Mouse (Mus musculus): ENCODE results near the gene Lsamp.
A peak's percentile ranks its signal among the peaks of the same experiment; 100 is the strongest.

The Lsamp gene

DNA sequence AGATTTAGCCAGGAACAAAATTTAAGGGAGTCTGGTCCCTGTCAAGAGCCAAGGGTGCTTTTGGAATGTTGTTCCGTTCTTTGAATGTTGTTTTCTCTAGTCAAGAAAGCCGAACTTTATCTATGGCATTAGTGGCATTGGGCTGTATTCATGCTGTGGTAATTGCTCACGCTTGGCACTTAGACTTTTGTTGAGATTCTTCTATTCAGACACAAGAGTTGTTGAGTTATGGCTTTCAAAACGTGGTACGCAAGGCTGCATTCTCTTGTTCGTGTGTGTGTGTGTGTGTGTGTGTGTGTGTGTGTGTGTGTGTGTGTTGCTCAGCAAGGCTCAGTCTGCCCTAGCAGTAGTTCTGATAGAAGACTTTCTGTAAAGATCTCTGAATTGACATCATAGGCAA is 1549.5 kb downstream of the Lsamp start:
- DNase-seq (ENCODE audit: low read depth, low spot score) = no peak

- no peak for DNase-seq (ENCODE audit: low read depth, low spot score)
Observed at GRCm38 (mm10) chr16:41535806-41536205, 1551.6 kb downstream of the Lsamp start.

DNA sequence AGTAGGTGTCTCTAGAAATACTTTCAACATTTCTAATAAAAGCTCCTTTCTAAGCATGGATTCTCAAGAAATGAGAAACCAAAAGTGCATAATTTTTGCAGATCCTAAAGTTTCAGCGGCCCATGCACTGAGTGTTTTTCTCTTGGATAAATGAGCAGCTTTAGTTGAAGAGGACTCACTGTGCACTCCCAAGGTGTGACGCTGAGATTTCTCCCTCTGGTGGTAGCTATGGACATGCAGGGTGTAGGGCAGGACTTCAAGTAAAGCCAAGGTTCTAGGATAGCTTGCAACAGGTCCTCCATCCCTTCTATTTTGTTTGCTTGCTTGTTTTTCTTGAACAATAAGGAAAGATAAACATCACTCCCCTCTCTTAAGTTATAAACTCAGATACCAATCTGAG is 1558.5 kb downstream of the Lsamp start:
- DNase-seq (ENCODE audit: low read depth, low spot score) = peak; percentile 9

- no peak for DNase-seq (ENCODE audit: low read depth, low spot score)
Observed at GRCm38 (mm10) chr16:41551164-41551563, 1567.0 kb downstream of the Lsamp start.

- DNase-seq (ENCODE audit: low read depth, low spot score) = no peak
Observed at GRCm38 (mm10) chr16:41551851-41552262, 1567.7 kb downstream of the Lsamp start.

DNA sequence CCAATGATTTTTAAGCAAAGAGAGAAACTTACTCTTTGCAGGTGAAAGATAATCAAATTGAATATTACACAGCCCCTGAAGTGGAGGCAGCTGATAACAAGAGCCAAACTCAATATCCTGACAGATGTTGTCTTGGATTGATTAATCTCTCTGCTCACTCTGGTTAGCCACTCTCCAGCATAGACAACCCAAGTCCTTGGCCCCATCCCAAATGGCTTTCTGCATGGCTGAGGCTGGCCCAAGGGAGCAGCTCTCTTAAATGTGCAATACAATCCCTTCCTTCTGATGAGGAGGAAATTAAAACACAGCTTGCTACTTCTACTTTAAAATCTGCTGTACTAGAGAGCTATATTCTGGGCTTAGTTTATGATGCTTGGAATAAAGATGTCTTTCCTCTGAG is 1572.9 kb downstream of the Lsamp start:
- DNase-seq (ENCODE audit: low read depth, low spot score) = no peak

- no peak for DNase-seq (ENCODE audit: low read depth, low spot score)
Observed at GRCm38 (mm10) chr16:41565233-41565632, 1581.1 kb downstream of the Lsamp start.

DNA sequence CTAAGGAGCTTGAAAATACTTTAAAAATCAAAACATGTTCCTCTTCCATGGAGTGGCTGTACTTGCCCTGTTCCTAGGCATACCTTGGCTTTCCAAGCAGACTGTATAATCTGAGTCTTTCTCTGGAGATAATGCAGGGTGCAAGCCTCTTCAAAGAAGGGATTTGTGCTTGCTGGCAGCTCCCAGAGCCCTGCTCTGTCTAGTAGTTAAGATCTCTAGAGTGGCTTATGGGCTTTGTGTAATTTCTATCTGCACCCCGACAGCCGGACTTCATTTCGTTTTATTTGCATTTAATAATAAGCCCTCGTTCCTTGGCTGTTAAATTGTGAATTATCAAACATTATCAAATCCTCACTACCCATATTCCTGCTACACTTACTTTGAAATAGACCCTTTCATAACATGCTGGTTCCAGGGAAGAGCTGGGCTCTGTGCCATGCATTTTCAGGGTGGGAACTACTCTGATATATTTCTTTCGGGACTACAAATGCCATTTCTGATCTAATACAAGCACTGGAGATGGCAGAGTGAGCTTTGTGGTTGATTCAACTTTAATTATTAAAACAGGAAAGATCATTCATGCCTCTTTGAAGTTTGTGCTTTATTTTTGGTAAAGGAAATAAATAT is 1604.6 kb downstream of the Lsamp start:
- DNase-seq (ENCODE audit: low read depth, low spot score) = no peak

DNA sequence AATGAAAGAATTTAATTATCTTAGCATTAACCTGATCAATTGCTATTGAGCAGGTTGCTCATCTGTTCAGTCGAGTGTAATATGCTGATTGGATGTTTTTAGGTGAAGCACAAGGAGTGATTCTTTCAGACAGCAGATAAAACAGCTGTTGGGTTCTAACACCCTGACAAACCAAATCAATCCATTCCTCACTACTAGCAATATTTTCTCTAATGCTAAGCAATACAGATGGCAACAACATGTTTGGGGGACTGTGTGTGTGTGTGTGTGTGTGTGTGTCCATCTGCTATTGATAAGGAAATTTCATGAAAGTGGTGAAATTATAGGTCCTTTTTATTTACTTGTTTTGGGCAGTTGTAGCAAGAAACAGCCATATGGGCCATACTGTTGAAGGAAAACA is 1628.1 kb downstream of the Lsamp start:
- no peak for DNase-seq (ENCODE audit: low read depth, low spot score)

DNA sequence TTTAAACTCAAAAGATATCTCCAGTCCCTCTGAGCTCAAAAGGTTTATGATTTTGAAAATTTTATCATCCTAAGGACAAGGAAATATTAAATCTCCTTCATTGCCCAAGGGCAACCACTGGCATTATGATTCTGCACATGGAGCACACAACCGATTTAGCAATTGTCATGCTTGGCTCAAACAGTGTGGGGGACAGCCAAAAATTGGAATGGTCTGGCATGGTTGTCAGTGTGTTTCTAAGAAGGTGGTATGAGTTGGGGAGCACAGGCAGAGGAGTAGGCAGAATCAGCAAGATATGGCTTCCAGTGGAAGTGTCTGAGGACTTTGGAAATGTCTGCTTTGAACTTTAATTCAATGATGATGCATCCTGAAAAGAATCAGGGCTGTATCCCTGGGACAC is 1639.7 kb downstream of the Lsamp start:
- no peak for DNase-seq (ENCODE audit: low read depth, low spot score)

DNA sequence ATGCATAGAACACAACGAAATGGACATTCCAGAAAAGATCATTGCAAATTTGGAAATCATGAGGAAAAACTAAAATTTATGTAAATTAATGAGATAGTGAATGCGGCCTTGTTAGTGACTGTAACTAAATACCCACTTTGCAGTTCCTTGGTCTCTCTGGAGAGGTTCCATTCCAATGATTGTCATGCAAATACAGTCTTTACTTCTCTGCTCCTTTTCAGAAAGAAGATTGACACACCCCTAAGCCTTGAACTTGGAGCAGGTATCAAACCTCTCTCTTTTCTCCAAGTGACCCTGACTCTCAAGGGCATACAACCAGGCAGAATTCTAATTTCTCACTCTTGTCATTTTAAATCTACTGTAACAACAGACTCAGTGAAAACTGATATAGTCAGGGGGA is 1649.7 kb downstream of the Lsamp start:
- DNase-seq (ENCODE audit: low read depth, low spot score) = peak; percentile 39

- DNase-seq (ENCODE audit: low read depth, low spot score) = no peak
Observed at GRCm38 (mm10) chr16:41640876-41641275, 1656.7 kb downstream of the Lsamp start.

GRCm38 (mm10) chr16:41653261-41653660 is 1669.1 kb downstream of the Lsamp start:
- DNase-seq (ENCODE audit: low read depth, low spot score) = no peak

DNA sequence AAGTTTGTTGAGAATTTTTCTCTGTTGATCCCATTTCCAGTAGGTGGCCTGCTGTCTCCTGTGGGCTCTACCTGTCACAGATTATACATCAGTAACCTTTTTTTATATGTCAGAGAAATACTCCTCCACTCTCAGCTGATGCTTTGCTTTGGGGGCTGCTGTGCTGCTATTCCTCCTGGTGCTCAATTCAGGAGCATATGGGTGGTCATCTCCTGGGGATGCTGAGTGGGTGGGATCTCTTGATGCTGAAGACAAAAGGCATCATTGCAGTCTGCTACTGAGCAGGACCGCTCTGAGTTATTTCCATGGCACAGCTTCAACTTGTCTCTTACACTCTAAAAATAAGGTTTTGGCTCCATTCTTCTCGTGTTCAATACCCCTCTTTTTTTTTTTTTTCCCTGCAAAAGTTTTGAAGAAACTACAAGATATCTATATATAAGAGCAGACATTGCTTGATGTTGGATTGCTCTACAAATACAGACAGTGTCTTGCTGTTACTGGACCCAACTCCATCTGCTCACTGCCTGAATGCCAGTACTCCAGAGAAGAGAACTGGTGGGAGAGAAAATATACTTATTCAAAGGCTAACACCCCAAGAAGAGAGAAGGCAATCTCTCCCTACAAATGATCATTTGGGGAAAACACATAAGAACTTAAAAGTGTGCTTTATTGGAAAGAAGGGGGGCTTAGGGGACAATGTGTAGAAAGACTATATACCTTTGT is 1690.3 kb downstream of the Lsamp start:
- DNase-seq (ENCODE audit: low read depth, low spot score) = no peak

DNA sequence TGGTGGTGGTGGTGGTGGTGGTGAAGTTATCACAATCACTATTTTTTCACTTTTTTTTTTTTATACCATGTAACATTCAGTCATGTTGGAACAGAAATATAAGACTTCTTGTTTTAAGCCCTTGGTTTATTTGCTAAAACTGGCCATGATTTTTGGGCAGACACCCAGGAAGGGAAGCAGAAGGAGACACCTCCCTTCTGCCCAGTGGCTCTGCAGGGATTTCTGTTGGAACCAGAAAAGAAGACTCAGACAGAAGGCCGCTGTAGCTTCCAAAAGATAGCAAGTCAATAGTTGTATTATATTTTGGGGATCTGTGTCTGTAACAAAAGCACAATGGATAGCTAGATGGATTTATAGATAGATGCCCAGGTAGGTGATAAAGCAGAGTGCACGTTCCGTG is 1691.6 kb downstream of the Lsamp start:
- DNase-seq (ENCODE audit: low read depth, low spot score) = no peak

- no peak for DNase-seq (ENCODE audit: low read depth, low spot score)
Observed at GRCm38 (mm10) chr16:41692435-41692834, 1708.3 kb downstream of the Lsamp start.

- no peak for DNase-seq (ENCODE audit: low read depth, low spot score)
Observed at GRCm38 (mm10) chr16:41701790-41702428, 1717.7 kb downstream of the Lsamp start.

- no peak for DNase-seq (ENCODE audit: low read depth, low spot score)
Observed at GRCm38 (mm10) chr16:41728900-41729585, 1744.9 kb downstream of the Lsamp start.

DNA sequence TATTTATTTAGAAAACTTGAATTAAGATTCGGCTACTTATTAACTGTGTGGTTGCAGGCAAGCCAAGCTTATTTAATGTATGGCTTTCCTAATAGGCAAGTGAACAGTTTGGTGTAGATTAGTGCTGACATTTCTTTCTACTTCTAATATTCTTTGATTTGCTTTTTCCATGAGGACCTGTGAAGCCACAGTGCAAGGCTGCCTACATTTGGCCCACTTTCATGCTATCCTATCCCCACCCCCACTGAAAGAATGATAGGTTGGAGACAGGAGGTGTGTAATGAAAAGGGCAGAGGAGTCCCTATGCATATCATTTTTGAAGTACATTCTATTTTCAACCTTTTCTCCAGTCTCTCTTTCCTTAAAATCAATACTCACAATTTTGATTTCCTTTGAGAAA is 1745.8 kb downstream of the Lsamp start:
- DNase-seq (ENCODE audit: low read depth, low spot score) = no peak

DNA sequence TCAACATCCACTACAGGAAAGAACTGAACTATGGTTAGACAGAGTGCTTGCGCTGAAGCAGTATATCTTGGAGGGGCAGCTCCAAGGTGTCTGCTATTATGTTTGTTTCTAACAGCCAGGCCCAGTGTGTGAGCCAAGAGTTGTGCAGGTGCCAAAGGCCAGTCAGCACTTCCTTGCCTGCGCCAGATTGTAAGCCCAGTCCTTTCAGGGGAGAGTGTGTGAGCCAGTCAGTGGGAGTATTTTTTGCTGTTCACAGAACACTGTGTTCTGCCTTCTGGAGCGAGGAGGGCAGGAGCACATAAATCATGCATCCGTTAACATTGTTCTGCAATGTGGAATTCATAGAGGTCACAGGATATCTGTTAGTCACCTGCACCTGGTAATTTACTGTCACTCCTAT is 1760.9 kb downstream of the Lsamp start:
- DNase-seq (ENCODE audit: low read depth, low spot score) = no peak

DNA sequence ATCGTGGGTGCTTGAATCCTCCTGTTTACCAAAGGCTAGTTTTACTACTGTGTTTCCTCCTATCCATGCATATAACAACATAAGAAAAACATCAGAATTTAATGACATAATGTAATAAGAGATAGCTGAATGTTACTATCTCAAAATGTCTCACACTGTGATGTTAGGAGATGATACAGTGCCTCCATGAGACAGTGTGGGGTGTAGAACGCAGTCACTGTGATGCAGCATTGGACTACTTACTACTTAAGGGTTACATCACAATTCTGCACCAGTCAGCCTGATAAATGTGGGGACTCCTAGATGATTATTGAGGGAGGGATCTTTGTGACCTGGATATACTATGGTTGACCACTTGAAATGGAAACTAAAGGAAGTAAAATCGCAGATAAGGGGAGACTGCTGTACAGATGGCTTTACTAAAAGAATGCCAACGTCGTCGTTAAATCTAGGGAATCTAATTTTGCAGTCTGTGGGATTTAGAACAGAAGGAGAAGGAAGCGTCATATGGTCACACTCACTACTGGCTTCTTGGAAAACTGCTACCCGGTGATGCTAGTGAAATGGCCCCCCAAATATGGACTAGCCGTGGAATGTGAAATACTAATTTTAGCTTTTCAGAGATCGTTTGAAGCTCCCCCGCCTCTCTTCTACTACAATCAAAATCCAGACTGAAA is 1762.2 kb downstream of the Lsamp start:
- no peak for DNase-seq (ENCODE audit: low read depth, low spot score)

DNA sequence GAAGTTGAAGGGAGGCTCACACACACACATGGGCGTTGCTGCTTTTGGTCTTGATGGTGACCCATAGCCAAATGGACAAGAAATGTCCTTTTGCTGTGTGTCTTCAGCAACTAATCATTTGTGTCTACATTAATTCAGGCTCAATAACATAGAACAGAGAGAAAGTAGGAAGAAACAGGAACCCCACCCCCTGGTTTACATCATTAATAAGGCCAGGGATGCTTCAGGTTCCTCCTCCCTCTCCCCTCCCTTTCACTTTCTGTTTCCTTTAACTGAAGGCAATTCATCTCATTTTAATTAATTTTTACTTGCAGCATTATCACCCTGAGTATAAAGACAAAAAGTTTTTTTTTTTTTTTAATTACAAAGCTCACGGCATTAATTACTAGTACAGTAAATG is 1763.7 kb downstream of the Lsamp start:
- DNase-seq (ENCODE audit: low read depth, low spot score) = no peak
